Mouse (Mus musculus) megakaryocyte, embryonic 14.5 days (primary cell): ENCODE data around the gene Chac2.

Experiments used
- FLI1 ChIP-seq: IDR thresholded peaks from 2 replicates; pipeline ENCODE4 v1.6.1; 2012; ENCODE audit warnings: low read length, inconsistent platforms, mixed read lengths
- GATA1 ChIP-seq: IDR thresholded peaks from 3 replicates; pipeline ENCODE4 v1.6.1; 2012; ENCODE audit warnings: mixed read lengths, low read length, inconsistent platforms, borderline replicate concordance

GRCm38 (mm10) chr11:30928079-30928478 is 58.1 kb downstream of the Chac2 start:
- TF ChIP-seq GATA1 (no peak), FLI1 (no peak)
